Mouse (Mus musculus): ENCODE data around the gene Sdf2l1. TPM values are rescaled to one million over a fixed set of nuclear protein-coding genes. Genes with fewer than 3 reads are reported as not detected.

Gene Sdf2l1
- total and polyA plus RNA-seq, 3 experiments, result 33.2 to 64.6 (median 42.4) TPM

DNA sequence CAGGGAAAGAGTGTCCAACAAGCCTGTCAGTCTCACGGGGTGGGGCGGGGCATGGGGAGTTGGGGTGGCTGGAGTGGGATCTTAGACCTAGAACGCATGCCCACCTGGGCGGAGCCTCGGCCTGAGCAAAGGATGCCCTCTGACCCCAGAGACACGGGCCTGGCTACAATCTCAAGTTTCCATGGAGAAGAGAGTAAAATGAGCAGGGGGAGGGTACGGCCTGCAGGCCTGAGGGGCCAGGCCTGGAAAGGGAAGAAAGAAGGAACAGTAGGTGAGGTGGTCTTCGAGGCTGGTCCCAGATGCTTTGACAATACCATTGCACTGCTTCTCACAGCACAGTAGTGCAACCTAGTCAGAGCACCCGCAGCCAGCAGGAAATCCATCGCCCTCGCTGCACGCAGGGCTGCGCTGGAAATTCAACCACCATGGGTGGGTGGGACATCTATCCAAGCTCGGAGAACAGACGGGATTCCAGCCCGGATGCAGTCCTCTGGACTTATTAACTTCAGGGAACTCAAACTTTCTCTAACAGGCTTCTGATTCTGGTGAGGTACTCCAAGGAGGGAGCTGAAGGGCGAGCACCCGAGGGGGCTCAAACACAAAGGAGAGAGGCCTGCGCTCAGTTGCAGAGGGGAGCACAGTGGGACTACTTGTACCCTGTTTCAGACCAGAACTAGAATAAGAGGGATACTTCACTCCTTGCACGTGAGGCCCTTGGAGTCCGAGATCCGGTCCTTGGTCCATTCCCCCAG is 7.9 kb downstream of the Sdf2l1 start:
- no peak for DNase-seq

DNA sequence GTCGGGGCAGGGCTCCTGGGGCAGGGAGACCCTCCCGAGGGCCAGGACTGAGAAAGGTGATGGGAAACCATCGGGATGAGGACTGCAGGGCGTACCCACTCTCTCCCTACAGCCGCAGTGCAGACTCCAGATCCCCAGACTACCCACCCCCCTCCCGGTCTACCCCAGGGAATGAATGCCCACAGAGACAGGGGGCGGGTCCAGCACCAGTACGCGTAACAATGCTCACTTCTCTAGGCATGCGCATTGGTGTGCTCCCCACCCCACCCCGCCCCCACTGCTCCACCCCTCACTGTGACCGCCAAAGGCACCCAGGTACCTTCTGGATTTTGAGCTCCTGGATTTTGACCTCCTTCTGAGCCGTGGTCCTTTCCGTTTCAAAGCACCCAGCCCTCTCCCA is 10.6 kb downstream of the Sdf2l1 start:
- DNase-seq, result no peak

DNA sequence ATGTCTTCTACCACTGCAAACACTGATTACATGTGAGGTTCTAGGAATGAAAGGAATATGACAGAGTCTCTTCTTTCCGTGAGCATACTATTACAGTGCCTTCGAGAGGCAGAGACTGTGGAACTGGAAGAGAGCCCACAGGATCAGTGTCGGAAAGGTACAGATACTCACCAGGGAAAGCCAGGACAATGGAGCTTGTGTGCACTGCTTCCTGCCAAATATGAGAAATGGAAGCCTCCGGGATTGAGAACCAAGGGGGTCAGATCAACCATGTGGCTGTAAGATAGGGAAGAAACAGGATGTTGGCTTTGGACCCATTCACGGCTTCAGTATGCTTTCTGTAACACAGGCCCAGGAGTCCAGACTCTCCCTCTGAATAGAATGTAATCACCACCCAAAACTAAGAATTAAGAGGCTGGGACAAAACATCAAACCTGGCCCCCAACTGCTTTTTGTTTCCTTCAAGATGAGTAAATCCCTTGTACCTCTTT is 14.8 kb downstream of the Sdf2l1 start:
- no peak for DNase-seq

DNA sequence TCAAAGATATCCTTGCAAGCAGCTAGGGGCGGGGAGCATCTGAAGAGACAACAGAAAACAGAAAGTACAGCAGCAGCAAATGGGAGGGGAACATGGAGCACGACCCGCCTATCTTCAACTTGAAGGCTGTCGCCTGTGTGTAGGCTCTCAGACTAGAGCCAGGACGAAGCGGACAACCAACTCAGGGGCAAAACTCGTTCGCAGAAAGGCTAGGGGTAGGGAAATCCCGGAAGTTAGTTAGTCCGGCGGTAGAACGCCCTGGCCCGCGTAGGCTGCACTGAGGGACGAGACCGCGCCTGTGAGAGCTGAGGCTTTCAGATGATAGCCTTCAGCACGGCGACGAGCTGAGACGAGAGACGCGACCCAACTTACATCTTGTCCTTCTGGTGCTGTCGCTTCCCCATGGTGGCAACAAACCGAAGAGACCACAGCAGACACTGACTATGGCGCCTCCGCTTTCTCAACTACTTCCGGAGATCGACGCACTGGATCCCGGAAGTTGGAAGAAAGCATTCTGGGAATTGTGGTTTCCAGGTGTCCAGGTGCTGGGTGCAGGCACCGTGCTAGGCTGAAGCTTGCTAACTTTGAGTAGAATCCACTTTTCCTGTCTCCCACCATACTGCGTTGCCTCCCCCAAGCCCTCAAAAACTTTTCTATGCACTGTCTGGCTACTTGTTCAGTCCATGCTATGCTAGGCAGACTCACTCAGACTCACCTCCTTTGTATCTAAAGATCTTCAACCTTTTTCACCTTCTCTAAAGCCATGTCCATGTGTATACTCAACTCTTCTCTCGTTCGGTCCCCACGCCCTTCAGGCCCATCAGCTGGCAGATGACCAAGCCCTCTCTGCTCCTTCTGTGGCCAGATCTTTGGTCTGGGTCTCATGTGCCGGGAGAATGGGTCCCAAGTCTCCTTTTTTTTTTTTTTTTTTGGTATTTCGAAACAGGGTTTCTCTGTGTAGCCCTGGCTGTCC is 21.1 kb downstream of the Sdf2l1 start, which contains the start of gene Ppil2:
TSS of gene Ppil2 (minus strand) at position 487 of the 973 bp plus-strand sequence.
- peak; percentile 82 for DNase-seq

DNA sequence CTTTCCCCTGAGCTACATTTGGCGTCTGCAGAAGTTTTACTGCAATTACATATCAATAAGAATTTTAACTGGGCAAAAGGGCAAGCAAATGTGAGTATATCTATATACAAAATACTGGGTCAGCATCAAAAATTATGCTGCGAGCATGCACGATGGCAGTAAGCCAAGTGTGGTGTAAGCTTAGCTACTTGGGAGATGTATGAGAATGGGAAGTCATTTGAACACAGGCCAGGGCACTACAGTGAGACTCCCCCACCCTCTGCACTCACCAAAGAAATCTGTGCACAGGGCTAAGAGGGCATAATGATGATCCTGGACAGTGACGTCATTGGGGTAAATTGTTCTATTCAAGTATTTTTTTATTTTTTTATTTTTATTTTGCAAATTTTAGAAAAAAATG is 27.6 kb downstream of the Sdf2l1 start:
- DNase-seq, result no peak

DNA sequence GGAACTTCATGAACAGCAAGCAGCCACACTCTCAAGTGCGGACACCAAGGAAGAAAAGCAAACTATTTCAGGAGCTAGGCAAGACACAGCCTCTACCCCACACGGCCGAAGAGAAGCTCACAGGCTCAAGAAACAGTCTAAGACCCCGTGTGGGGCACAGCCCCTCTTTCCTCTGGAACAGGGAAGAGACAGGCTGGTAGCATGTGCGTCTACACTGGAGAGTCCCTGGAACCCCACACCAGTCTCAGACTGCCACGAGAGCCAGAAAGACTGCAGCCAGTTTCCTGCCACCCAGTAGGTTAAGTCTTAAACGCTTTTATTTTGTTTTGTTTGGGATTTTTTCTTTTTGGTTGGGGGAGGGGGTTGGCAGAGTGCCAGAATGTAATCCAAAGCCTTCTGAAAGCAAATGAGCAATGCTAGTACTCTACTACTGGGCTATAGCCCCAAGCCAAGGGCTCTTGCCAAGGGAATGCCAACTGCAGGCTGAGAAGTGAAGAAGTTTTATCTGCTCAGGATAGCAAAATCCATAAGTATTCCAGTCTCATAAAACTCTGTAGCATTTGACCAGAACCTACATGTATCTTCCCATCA is 29.5 kb downstream of the Sdf2l1 start:
- no peak for DNase-seq

DNA sequence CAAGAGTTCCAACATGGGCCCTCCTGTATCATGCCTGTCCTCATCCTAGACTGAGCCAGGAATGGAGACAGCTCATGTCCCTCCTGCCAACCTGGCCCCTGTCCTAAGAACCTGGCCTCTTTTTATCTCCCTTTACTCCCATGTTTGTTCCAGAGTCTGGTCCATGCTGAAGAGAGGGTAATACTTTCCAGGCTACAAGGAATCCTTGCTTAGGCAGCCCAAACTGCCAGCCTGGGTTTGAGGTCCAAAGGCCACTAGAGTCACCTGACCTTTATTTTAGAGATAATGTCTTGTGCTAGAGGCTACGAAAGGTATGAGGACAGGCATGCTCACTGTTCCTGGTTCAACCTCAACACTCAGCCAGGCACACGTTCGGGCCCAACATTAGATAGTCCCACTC is 35.2 kb downstream of the Sdf2l1 start:
- no peak for DNase-seq

DNA sequence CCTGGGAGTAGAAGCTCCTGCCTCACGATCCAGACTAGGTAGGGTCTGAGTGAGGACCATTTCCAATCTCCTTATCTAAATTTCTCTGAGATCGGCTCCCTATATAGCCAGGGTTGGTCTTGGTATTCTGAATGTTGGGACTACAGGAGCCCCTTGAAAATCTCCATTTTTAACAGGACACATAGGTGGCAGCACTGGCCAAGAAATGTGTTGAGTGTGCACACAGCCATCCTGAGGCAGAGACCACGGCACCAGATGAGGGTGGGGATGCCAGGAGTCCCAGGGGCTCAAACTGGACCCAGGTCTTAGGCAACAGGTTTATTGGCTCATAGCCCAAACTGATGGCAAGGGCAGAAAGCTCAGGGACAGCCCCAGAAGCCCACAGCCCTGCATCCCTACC is 43.8 kb downstream of the Sdf2l1 start:
- no peak for DNase-seq

DNA sequence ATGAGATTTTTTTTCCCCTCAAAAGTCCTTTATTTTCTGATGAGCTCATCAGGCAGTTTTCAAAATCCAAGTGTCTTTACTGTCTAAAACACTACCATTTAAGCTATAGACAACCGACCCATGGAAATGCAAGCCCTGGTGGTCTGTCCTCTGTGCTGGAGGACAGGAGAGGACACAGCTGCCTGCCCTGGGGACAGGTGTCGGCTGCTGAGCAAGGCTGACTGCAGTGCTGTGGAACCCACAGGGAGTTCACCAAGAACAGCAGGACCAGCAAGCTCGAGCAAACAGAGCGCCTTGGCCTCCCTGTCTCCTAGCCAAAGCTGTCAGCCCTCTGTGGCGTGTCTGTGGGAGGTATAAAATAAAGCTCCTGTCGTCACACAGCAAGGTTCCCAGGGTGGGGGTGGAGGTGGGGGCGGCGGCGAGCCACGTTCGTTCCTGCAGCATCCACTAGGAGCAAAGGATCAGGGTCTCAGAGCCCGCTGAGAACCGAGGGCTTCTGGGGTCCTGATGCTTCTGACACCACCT is 45.5 kb downstream of the Sdf2l1 start:
- DNase-seq, result peak; percentile 17

DNA sequence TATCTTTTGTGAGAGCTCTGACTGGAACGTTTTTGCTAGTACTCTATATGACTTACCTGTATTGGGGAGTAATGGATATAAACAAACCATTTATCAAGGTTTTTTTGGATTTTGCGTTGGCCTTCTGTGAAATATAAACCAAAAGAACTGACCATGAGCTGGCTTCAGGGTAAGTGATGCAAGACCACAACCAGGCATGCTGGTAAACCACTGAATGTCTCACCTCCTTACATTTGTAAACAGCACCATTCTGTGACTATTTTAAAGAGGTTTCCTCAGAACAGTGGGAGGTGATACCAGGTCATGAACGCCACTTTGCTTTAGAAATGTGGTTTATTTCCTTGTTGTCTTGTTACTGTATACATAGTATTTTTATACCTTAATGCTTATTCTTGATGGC is 45.9 kb downstream of the Sdf2l1 start:
- no peak for DNase-seq

DNA sequence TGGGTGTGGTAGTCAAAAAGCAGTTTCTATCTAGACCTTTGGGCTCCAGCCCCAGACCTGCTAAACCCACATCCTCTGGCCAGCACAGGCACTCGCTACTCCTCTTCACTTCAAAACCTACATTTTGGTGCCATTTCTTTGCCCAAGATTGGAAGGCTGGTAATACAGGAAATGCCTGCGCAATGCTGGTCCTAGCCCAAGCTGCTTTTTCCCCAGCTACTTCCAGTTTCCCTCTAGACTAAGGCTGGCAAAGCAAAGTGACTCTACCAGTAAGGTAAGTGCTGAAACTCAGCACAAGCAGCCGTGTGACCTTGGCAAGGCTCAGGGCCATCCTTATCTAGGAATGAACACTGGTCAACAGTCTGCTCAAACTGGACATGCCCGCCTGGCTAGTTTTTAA is 46.5 kb downstream of the Sdf2l1 start:
- DNase-seq, result peak; percentile 74

DNA sequence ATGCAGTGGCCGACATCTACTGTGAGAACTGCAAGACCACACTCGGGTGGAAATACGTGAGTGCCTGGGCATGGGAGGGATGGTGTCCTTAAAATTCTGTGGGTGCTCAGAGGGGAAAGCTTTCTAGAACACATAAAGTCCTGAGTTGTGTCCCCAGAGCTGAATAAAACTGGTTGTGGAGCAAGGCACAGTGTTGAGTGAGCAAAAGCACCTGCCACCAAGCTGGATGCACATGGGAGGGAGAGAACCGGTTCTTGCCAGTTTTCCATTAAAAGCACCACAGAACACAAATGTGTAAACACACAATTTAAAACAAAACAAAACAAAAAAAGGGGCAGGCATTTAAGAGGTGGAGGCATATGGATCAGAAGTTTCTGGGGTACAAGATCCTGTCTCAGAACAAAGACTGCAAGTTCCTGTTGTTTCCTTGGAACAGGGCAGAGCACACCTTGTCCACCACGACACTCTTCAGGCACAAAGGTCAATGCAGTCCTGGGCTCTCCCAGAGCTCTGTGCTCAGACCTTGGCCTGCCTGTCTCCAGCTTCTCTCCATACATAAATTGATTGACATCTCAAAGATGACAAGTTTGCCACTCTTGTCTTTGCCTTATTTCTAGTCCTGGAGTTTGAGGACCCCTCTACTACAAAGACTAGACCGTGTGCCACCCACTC is 49.9 kb downstream of the Sdf2l1 start:
- no peak for DNase-seq

Small RNAs within 50 kb of the gene (microRNA-seq; reads per million reads assigned to microRNA genes)
- gene Mir130b (113 to 148 reads per million in 2 experiments), gene Mir301b (1.3 to 3.3 reads per million in 2 experiments)

Other genes starting within 250 kb of the Sdf2l1 start
- gene Ppm1f, start 235.9 kb downstream of the Sdf2l1 start, total RNA-seq (2021), result 10 to 100 TPM; 39.2 to 48.9 TPM
- gene Ppm1f, start 235.9 kb downstream of the Sdf2l1 start, polyA plus RNA-seq (2012; rRNA removed), result 15.4 and 18.9 TPM in 2 replicates
- 100 to 1,000 TPM; 178 to 206 TPM for gene Mapk1, start 149.0 kb downstream of the Sdf2l1 start, total RNA-seq (2021)
- 45.2 and 62.7 TPM in 2 replicates for gene Mapk1, start 149.0 kb downstream of the Sdf2l1 start, polyA plus RNA-seq (2012; rRNA removed)
- 1 to 10 TPM; 6.6 TPM for gene Ypel1, start 62.7 kb downstream of the Sdf2l1 start, total RNA-seq (2021)
- 8.3 and 10.0 TPM in 2 replicates for gene Ypel1, start 62.7 kb downstream of the Sdf2l1 start, polyA plus RNA-seq (2012; rRNA removed)
- gene Ppil2, start 21.1 kb downstream of the Sdf2l1 start, total RNA-seq (2021), result 10 to 100 TPM; 80.3 to 98.6 TPM
- gene Ppil2, start 21.1 kb downstream of the Sdf2l1 start, polyA plus RNA-seq (2012; rRNA removed), result 75.6 and 87.1 TPM in 2 replicates
- gene 2610318N02Rik, start 7.2 kb downstream of the Sdf2l1 start, total RNA-seq (2021), result 1 to 10 TPM; 1.2 to 1.9 TPM
- gene 2610318N02Rik, start 7.2 kb downstream of the Sdf2l1 start, polyA plus RNA-seq (2012; rRNA removed), result 0.30 and 0.75 TPM in 2 replicates
- gene Ydjc, start 12.2 kb upstream of the Sdf2l1 start, total RNA-seq (2021), result 1 to 10 TPM; 4.9 to 6.5 TPM
- 28.2 and 39.2 TPM in 2 replicates for gene Ydjc, start 12.2 kb upstream of the Sdf2l1 start, polyA plus RNA-seq (2012; rRNA removed)
- gene Ccdc116, start 14.8 kb upstream of the Sdf2l1 start, total RNA-seq (2021), result under 1 TPM; 0.24 to 0.29 TPM
- 0.44 and 0.60 TPM in 2 replicates for gene Ccdc116, start 14.8 kb upstream of the Sdf2l1 start, polyA plus RNA-seq (2012; rRNA removed)
- gene Ube2l3, start 70.3 kb upstream of the Sdf2l1 start, total RNA-seq (2021), result 100 to 1,000 TPM; 198 to 273 TPM
- gene Ube2l3, start 70.3 kb upstream of the Sdf2l1 start, polyA plus RNA-seq (2012; rRNA removed), result 91.0 and 109 TPM in 2 replicates
- gene Rimbp3, start 76.2 kb upstream of the Sdf2l1 start, total RNA-seq (2021), result under 1 TPM in 1 of 2 experiments, not detected in 1; 0.07 TPM
- gene Rimbp3, start 76.2 kb upstream of the Sdf2l1 start, polyA plus RNA-seq (2012; rRNA removed), result not detected in 2 replicates
- 1 to 10 TPM; 2.4 to 2.7 TPM for gene Hic2, start 101.2 kb upstream of the Sdf2l1 start, total RNA-seq (2021)
- 2.1 and 2.6 TPM in 2 replicates for gene Hic2, start 101.2 kb upstream of the Sdf2l1 start, polyA plus RNA-seq (2012; rRNA removed)
- 1 to 10 TPM; 6.8 to 7.9 TPM for gene Tmem191c, start 143.7 kb upstream of the Sdf2l1 start, total RNA-seq (2021)
- 15.8 and 19.9 TPM in 2 replicates for gene Tmem191c, start 143.7 kb upstream of the Sdf2l1 start, polyA plus RNA-seq (2012; rRNA removed)
- 1 to 10 TPM in 1 of 2 experiments, under 1 TPM in 1; 0.41 to 1.2 TPM for gene Serpind1, start 199.0 kb upstream of the Sdf2l1 start, total RNA-seq (2021)
- gene Serpind1, start 199.0 kb upstream of the Sdf2l1 start, polyA plus RNA-seq (2012; rRNA removed), result 0.24 TPM in 1 of 2 replicates, not detected in the other

Data from adrenal gland, adult 2 months (tissue).